Mouse (Mus musculus) MEL (cell line): Measurements from ENCODE around the gene Smyd3. TPM values are rescaled to one million over a fixed set of nuclear protein-coding genes. Genes with fewer than 3 reads are reported as not detected.

Source experiments
- DNase-seq: peaks from one replicate; pipeline ENCODE4 v3.0.0; 2011; ENCODE audit warnings: low read depth, low spot score
- H3K27ac ChIP-seq: 2 replicates; pipeline ENCODE4 v1.5.1; 2012; ENCODE audit warnings: low read depth, mild to moderate bottlenecking, control low read depth, low read length, moderate library complexity; ENCODE audit not compliant: control insufficient read depth
- H3K27me3 ChIP-seq, 2 experiments: fragments of 150-350 bp in 1 of 2; sonication (generic) in 1 of 2; 2 replicates each; pipeline ENCODE4 v1.6.1; 2012; ENCODE audit warnings: low read length in 2 of 2, mild to moderate bottlenecking in 2 of 2, improper control_type of control experiment in 1 of 2, moderate library complexity in 1 of 2; ENCODE audit not compliant: insufficient read depth in 2 of 2, control insufficient read depth in 1 of 2
- H3K36me3 ChIP-seq, 2 experiments: 2 replicates each; pipeline ENCODE4 v1.6.1; 2012 to 2014; ENCODE audit warnings: low read length in 2 of 2, improper control_type of control experiment in 1 of 2, inconsistent platforms in 1 of 2, mild to moderate bottlenecking in 1 of 2; ENCODE audit not compliant: insufficient read depth in 2 of 2, control insufficient read depth in 1 of 2
- H3K4me1 ChIP-seq, 2 experiments: fragments of 150-350 bp in 1 of 2; sonication (generic) in 1 of 2; 2 replicates each; pipeline ENCODE4 v1.6.1; 2012; ENCODE audit warnings: low read length in 2 of 2, improper control_type of control experiment in 1 of 2, mild to moderate bottlenecking in 1 of 2; ENCODE audit not compliant: insufficient read depth in 2 of 2, control insufficient read depth in 1 of 2
- H3K4me3 ChIP-seq, 2 experiments: fragments of 150-350 bp in 1 of 2; sonication (generic) in 1 of 2; 2 replicates each; pipeline ENCODE4 v1.5.1; 2012; ENCODE audit warnings: low read depth in 2 of 2, low read length in 2 of 2, mild to moderate bottlenecking in 2 of 2, moderate library complexity in 2 of 2, control low read depth in 1 of 2, improper control_type of control experiment in 1 of 2; ENCODE audit not compliant: control insufficient read depth in 1 of 2, insufficient read depth in 1 of 2
- H3K79me2 ChIP-seq: 2 replicates; pipeline ENCODE4 v1.6.1; 2012; ENCODE audit warnings: mild to moderate bottlenecking, low read length, moderate library complexity; ENCODE audit not compliant: control insufficient read depth, poor library complexity, insufficient read depth
- H3K9ac ChIP-seq: 2 replicates; pipeline ENCODE4 v1.6.1; 2012; ENCODE audit warnings: low read depth, mild to moderate bottlenecking, control low read depth, low read length, moderate library complexity; ENCODE audit not compliant: control insufficient read depth, poor library complexity, severe bottlenecking
- H3K9me3 ChIP-seq: fragments of 150-350 bp; sonication (generic); replicated peaks from 2 replicates; pipeline ENCODE4 v1.6.1; 2012; ENCODE audit warnings: mild to moderate bottlenecking, low read length, improper control_type of control experiment, moderate library complexity; ENCODE audit not compliant: insufficient read depth
- CHD2 ChIP-seq: IDR thresholded peaks from 2 replicates; pipeline ENCODE4 v1.6.1; 2011; ENCODE audit warnings: low read length, improper control_type of control experiment
- ETS1 ChIP-seq: IDR thresholded peaks from 2 replicates; pipeline ENCODE4 v1.6.1; 2012; ENCODE audit warnings: low read depth, mild to moderate bottlenecking, inconsistent platforms, low read length, improper control_type of control experiment, moderate library complexity
- GATA1 ChIP-seq: IDR thresholded peaks from 2 replicates; pipeline ENCODE4 v1.6.1; 2011; ENCODE audit warnings: low read depth, low read length, improper control_type of control experiment
- JUND ChIP-seq: IDR thresholded peaks from 2 replicates; pipeline ENCODE4 v1.6.1; 2011; ENCODE audit warnings: low read depth, mild to moderate bottlenecking, improper control_type of control experiment, low read length
- MAZ ChIP-seq: IDR thresholded peaks from 2 replicates; pipeline ENCODE4 v1.6.1; 2012; ENCODE audit warnings: low read depth, mild to moderate bottlenecking, inconsistent platforms, low read length, improper control_type of control experiment
- MXI1 ChIP-seq: IDR thresholded peaks from 2 replicates; pipeline ENCODE4 v1.6.1; 2011; ENCODE audit warnings: mild to moderate bottlenecking, low read depth, low read length, improper control_type of control experiment
- MYC ChIP-seq: IDR thresholded peaks from 2 replicates; pipeline ENCODE4 v1.6.1; 2011; ENCODE audit warnings: low read depth, mild to moderate bottlenecking, low read length, improper control_type of control experiment, moderate library complexity
- NELFE ChIP-seq: IDR thresholded peaks from 2 replicates; pipeline ENCODE4 v1.6.1; 2011; ENCODE audit warnings: low read depth, low read length, improper control_type of control experiment
- POLR2A ChIP-seq, 2 experiments: IDR thresholded peaks; 2 replicates each; pipeline ENCODE4 v1.6.1; 2011 to 2012; ENCODE audit warnings: low read length in 2 of 2, mild to moderate bottlenecking in 2 of 2, control low read depth in 1 of 2, improper control_type of control experiment in 1 of 2, low read depth in 1 of 2, moderate library complexity in 1 of 2; ENCODE audit not compliant: control insufficient read depth in 1 of 2, insufficient read depth in 1 of 2, poor library complexity in 1 of 2
- POLR2AphosphoS2 ChIP-seq: IDR thresholded peaks from 2 replicates; pipeline ENCODE4 v1.6.1; 2011; ENCODE audit warnings: low read length, improper control_type of control experiment
- POLR2AphosphoS5 ChIP-seq: IDR thresholded peaks from 2 replicates; pipeline ENCODE4 v1.6.1; 2012; ENCODE audit warnings: low read depth, borderline replicate concordance, mild to moderate bottlenecking, inconsistent platforms, low read length, moderate library complexity, mixed read lengths
- RAD21 ChIP-seq: IDR thresholded peaks from 2 replicates; pipeline ENCODE4 v1.6.1; 2011; ENCODE audit warnings: mild to moderate bottlenecking, low read depth, low read length, improper control_type of control experiment
- RCOR1 ChIP-seq: IDR thresholded peaks from 2 replicates; pipeline ENCODE4 v1.6.1; 2012; ENCODE audit warnings: low read depth, mild to moderate bottlenecking, inconsistent platforms, low read length, improper control_type of control experiment
- TBP ChIP-seq: IDR thresholded peaks from 2 replicates; pipeline ENCODE4 v1.8.0; 2011; ENCODE audit warnings: low read depth, low read length, improper control_type of control experiment
- UBTF ChIP-seq: IDR thresholded peaks from 2 replicates; pipeline ENCODE4 v1.6.1; 2012; ENCODE audit warnings: low read depth, mild to moderate bottlenecking, inconsistent platforms, low read length, improper control_type of control experiment, moderate library complexity, borderline replicate concordance; ENCODE audit not compliant: insufficient read depth
- USF1 ChIP-seq: IDR thresholded peaks from 2 replicates; pipeline ENCODE4 v1.6.1; 2014; ENCODE audit warnings: low read depth, mild to moderate bottlenecking, inconsistent platforms, low read length, improper control_type of control experiment, moderate library complexity
- USF2 ChIP-seq, 2 experiments: IDR thresholded peaks; 2 replicates each; pipeline ENCODE4 v1.6.1; 2011 to 2012; ENCODE audit warnings: improper control_type of control experiment in 2 of 2, low read length in 2 of 2, borderline replicate concordance in 1 of 2, inconsistent platforms in 1 of 2, low read depth in 1 of 2, mild to moderate bottlenecking in 1 of 2; ENCODE audit not compliant: insufficient read depth in 1 of 2
- ZKSCAN1 ChIP-seq: IDR thresholded peaks from 2 replicates; pipeline ENCODE4 v1.6.1; 2012; ENCODE audit warnings: low read depth, mild to moderate bottlenecking, inconsistent platforms, low read length, improper control_type of control experiment, moderate library complexity
- ZNF384 ChIP-seq: IDR thresholded peaks from 2 replicates; pipeline ENCODE4 v1.6.1; 2012; ENCODE audit warnings: low read depth, mild to moderate bottlenecking, inconsistent platforms, low read length, improper control_type of control experiment
- polyA plus RNA-seq, 2 experiments: library from polyadenylated mRNA; stranded (reverse) in 1 of 2; unstranded in 1 of 2; fragments of >175 nt in 1 of 2; fragments of >200 nt in 1 of 2; gene quantifications; 2 replicates each; pipeline versions ENCODE4 v1.2.1 to v1.2.4; 2012; ENCODE audit warnings: low replicate concordance in 2 of 2, low read depth in 1 of 2; ENCODE audit not compliant: insufficient read length in 2 of 2, insufficient read depth in 1 of 2, missing spikeins in 1 of 2
- total RNA-seq: library from RNA; depleted of rRNA; stranded (reverse); fragments of 300-350 nt; gene quantifications from 2 replicates; pipeline ENCODE4 v1.2.3, GENCODE M21; 2012

Gene Smyd3
- total and polyA plus RNA-seq, 3 experiments = 13.3 to 18.2 TPM; not detected in 1

DNA sequence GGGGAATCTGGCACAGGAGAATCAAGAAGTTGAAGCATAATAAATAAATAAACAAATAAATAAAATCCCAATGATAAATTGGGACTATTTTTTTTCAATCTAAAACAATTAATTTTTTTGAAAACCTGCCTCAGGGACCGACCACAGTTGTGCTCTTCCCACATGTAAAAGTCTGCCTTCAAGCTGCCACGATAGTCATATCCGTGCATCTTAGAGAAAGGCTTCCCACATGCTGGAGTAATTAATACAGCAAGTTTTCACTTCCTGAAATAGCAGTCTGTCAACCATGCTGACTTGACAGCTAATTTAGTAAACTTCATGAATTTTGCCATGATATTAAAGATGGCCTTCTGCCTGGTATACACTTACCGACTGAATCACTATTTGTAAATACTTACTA, 119.2 kb downstream of the Smyd3 start:
- Histone ChIP-seq H3K27me3 (no peaks in the 10 kb centered on the region), H3K27ac (no peak overlapping the region), H3K4me3 (no peak overlapping the region), H3K4me1 (no peaks in the 10 kb centered on the region), H3K9ac (no peak overlapping the region), H3K36me3 (no peaks in the 10 kb centered on the region), H3K79me2 (no peaks in the 10 kb centered on the region), H3K9me3 (no peaks in the 10 kb centered on the region)
- TF ChIP-seq POLR2A (IDR thresholded peaks at IDR 0.05; ENCODE audit: control insufficient read depth in 1 of 2, insufficient read depth in 1 of 2, low read depth in 1 of 2, low read length in 2 of 2, poor library complexity in 1 of 2) (no peak), USF1 (no peak), ZNF384 (no peak), JUND (no peak), CHD2 (no peak), MXI1 (no peak), NELFE (no peak), POLR2AphosphoS5 (no peak), POLR2AphosphoS2 (no peak), UBTF (no peak), MYC (no peak)
- DNase-seq = no peak

GRCm38 (mm10) chr1:179386237-179386975, 131.4 kb downstream of the Smyd3 start:
- no peak for DNase-seq

More at GRCm38 (mm10) chr1:179386237-179386975, 131.4 kb downstream of the Smyd3 start:
- Histone ChIP-seq H3K79me2 (no peaks in the 10 kb centered on the region), H3K9me3 (no peaks in the 10 kb centered on the region), H3K27me3 (no peaks in the 10 kb centered on the region), H3K4me3 (no peak overlapping the region), H3K36me3 (peaks cover 0 to 6% of the 10 kb centered on the region in 2 experiments; a peak in 2 of 4 replicates), H3K4me1 (no peaks in the 10 kb centered on the region), H3K27ac (no peak overlapping the region), H3K9ac (no peak overlapping the region)
- TF ChIP-seq MAZ (no peak), USF1 (no peak), TBP (no peak), ETS1 (no peak), USF2 (IDR thresholded peaks at IDR 0.05; ENCODE audit: borderline replicate concordance in 1 of 2, insufficient read depth in 1 of 2, low read depth in 1 of 2, low read length in 2 of 2) (no peak), RCOR1 (no peak), ZKSCAN1 (no peak), JUND (no peak), MXI1 (no peak), RAD21 (no peak), POLR2A (IDR thresholded peaks at IDR 0.05; ENCODE audit: control insufficient read depth in 1 of 2, insufficient read depth in 1 of 2, low read depth in 1 of 2, low read length in 2 of 2, poor library complexity in 1 of 2) (no peak), GATA1 (no peak)
